Mouse (Mus musculus) forebrain, embryonic 10.5 days (tissue): ENCODE measurements around the gene Scai. TPM values are rescaled to one million over a fixed set of nuclear protein-coding genes. Genes with fewer than 3 reads are reported as not detected.
"Not testable (repeated sequence)": the region's sequence is repeated elsewhere in the genome, so short reads cannot be mapped to it uniquely, and the experiment has no call there.

ENCODE experiments used
- DNase-seq: peaks from one replicate; pipeline ENCODE4 v3.0.0-alpha.2; 2017; ENCODE audit warnings: low spot score; ENCODE audit errors: extremely low spot score
- H3K27ac ChIP-seq: fragments of 300-500 bp; sonication (generic); 2 replicates; pipeline ENCODE4 v1.5.1; 2016; ENCODE audit warnings: mild to moderate bottlenecking
- H3K27me3 ChIP-seq: fragments of 300-500 bp; sonication (generic); 2 replicates; pipeline ENCODE4 v1.6.1; 2016; ENCODE audit warnings: mild to moderate bottlenecking; ENCODE audit not compliant: poor library complexity, severe bottlenecking
- H3K36me3 ChIP-seq: fragments of 300-500 bp; sonication (generic); replicated peaks from 2 replicates; pipeline ENCODE4 v1.6.1; 2016; ENCODE audit warnings: mild to moderate bottlenecking, moderate library complexity
- H3K4me1 ChIP-seq: fragments of 300-500 bp; sonication (generic); 2 replicates; pipeline ENCODE4 v1.6.1; 2016
- H3K4me3 ChIP-seq: fragments of 300-500 bp; sonication (generic); 2 replicates; pipeline ENCODE4 v1.5.1; 2016; ENCODE audit warnings: mild to moderate bottlenecking, moderate library complexity
- H3K9me3 ChIP-seq: fragments of 300-500 bp; sonication (generic); 2 replicates; pipeline ENCODE4 v1.6.1; 2016; ENCODE audit warnings: mild to moderate bottlenecking, moderate library complexity
- WGBS: fragments of 180-500 bp; shearing (Covaris S2); methylation state at CpG from one replicate; pipeline ENCODE4 v1.1.7; 2016; 5-methylcytosine and 5-hydroxymethylcytosine counted together
- polyA plus RNA-seq: library from polyadenylated mRNA; unstranded; fragments of >200 nt; fragmentation: Nextera tagmentation; extraction: Ambion mirVana; gene quantifications from 2 replicates; pipeline ENCODE4 v1.2.1, GENCODE M21; 2016

Gene Scai
- polyA plus RNA-seq, 1 experiment from 2014 or later, result 10.4 TPM

GRCm38 (mm10) chr2:39114093-39114492 lies 76.4 kb downstream of the Scai start:
- no peaks in the 10 kb centered on the region for H3K9me3 ChIP-seq
- H3K27me3 ChIP-seq, result no peaks in the 10 kb centered on the region
- no peaks in the 10 kb centered on the region for H3K4me1 ChIP-seq
- 96% methylated on average over 7 of the region's 7 CpGs for WGBS
- H3K36me3 ChIP-seq, result peaks cover 75% of the 10 kb centered on the region
- H3K27ac ChIP-seq, result no peak overlapping the region
- no peak for DNase-seq
- no peak overlapping the region for H3K4me3 ChIP-seq

GRCm38 (mm10) chr2:39110514-39110913 lies 80.0 kb downstream of the Scai start:
- Histone ChIP-seq H3K27ac (no peak overlapping the region), H3K9me3 (no peaks in the 10 kb centered on the region), H3K4me3 (no peak overlapping the region), H3K36me3 (peaks cover 71% of the 10 kb centered on the region), H3K27me3 (no peaks in the 10 kb centered on the region), H3K4me1 (no peaks in the 10 kb centered on the region)
- DNase-seq, result no peak

- not testable (repeated sequence) for H3K27ac ChIP-seq, H3K9me3 ChIP-seq, H3K27me3 ChIP-seq, H3K4me1 ChIP-seq, H3K4me3 ChIP-seq, DNase-seq
- H3K36me3 ChIP-seq, result peaks cover 75% of the 10 kb centered on the region
These were observed 80.8 kb downstream of the Scai start for GRCm38 (mm10) chr2:39109712-39110111.

GRCm38 (mm10) chr2:39099951-39100350 lies 90.6 kb downstream of the Scai start:
- not testable (repeated sequence) for H3K4me3 ChIP-seq, H3K4me1 ChIP-seq, H3K27ac ChIP-seq, H3K27me3 ChIP-seq, H3K9me3 ChIP-seq, DNase-seq
- H3K36me3 ChIP-seq, result peaks cover 62% of the 10 kb centered on the region
- 98% methylated on average over 1 of the region's 1 CpGs for WGBS

GRCm38 (mm10) chr2:39097993-39098392 lies 92.5 kb downstream of the Scai start:
- Histone ChIP-seq H3K36me3 (peaks cover 56% of the 10 kb centered on the region), H3K27ac (no peak overlapping the region), H3K9me3 (no peaks in the 10 kb centered on the region; the same call in 1 of the 2 replicates), H3K4me3 (no peak overlapping the region), H3K4me1 (no peaks in the 10 kb centered on the region), H3K27me3 (no peaks in the 10 kb centered on the region)
- no peak for DNase-seq

GRCm38 (mm10) chr2:39091966-39092365 lies 98.6 kb downstream of the Scai start:
- Histone ChIP-seq H3K36me3 (peaks cover 49% of the 10 kb centered on the region), H3K4me1 (no peaks in the 10 kb centered on the region), H3K27ac (no peak overlapping the region), H3K4me3 (no peak overlapping the region), H3K9me3 (no peaks in the 10 kb centered on the region), H3K27me3 (no peaks in the 10 kb centered on the region)
- 88% methylated on average over 1 of the region's 1 CpGs for WGBS
- DNase-seq, result no peak

GRCm38 (mm10) chr2:39082706-39083105 lies 107.8 kb downstream of the Scai start:
- 90% methylated on average over 3 of the region's 3 CpGs for WGBS
- H3K4me3 ChIP-seq, result no peak overlapping the region
- DNase-seq, result no peak
- peaks cover 75% of the 10 kb centered on the region for H3K36me3 ChIP-seq
- H3K27ac ChIP-seq, result no peak overlapping the region
- no peaks in the 10 kb centered on the region for H3K9me3 ChIP-seq
- H3K4me1 ChIP-seq, result no peaks in the 10 kb centered on the region
- no peaks in the 10 kb centered on the region for H3K27me3 ChIP-seq

- Histone ChIP-seq H3K27me3 (no peaks in the 10 kb centered on the region), H3K27ac (no peak overlapping the region), H3K9me3 (no peaks in the 10 kb centered on the region), H3K4me1 (0 out of 2 replicates have a peak, but pooled peaks cover 6% of the 10 kb centered on the region), H3K4me3 (no peak overlapping the region), H3K36me3 (no peaks in the 10 kb centered on the region)
- DNase-seq, result no peak
These were observed 119.9 kb downstream of the Scai start for GRCm38 (mm10) chr2:39070666-39071065.

- 72% methylated on average over 1 of the region's 1 CpGs for WGBS
- H3K9me3 ChIP-seq, result no peaks in the 10 kb centered on the region
- DNase-seq, result no peak
- H3K36me3 ChIP-seq, result no peaks in the 10 kb centered on the region
- peaks cover 18% of the 10 kb centered on the region for H3K4me1 ChIP-seq
- no peak overlapping the region for H3K4me3 ChIP-seq
- H3K27ac ChIP-seq, result no peak overlapping the region
- H3K27me3 ChIP-seq, result no peaks in the 10 kb centered on the region
These were observed 121.4 kb downstream of the Scai start for GRCm38 (mm10) chr2:39069096-39069495.

- peak within 1 kb of the TSS; percentile 94 for H3K27ac ChIP-seq
- H3K9me3 ChIP-seq, result no peaks in the 10 kb centered on the region
- DNase-seq, result peak; percentile 88
- peak within 1 kb of the TSS; percentile 82 for H3K4me3 ChIP-seq
- H3K4me1 ChIP-seq, result peaks cover 20% of the 10 kb centered on the region
- H3K36me3 ChIP-seq, result peaks cover 26% of the 10 kb centered on the region
- WGBS, result under 1% methylated on average over 50 of the region's 50 CpGs
- no peaks in the 10 kb centered on the region for H3K27me3 ChIP-seq
These were observed 125.0 kb downstream of the Scai start, which contains the start of gene Golga1 for GRCm38 (mm10) chr2:39065400-39065987. Gene Golga1 (minus strand): TSS chr2:39065541.

- H3K4me1 ChIP-seq, result peaks cover 20% of the 10 kb centered on the region
- no peaks in the 10 kb centered on the region for H3K9me3 ChIP-seq
- H3K27me3 ChIP-seq, result no peaks in the 10 kb centered on the region
- no peak for DNase-seq
- peak overlapping the region; percentile 94 for H3K27ac ChIP-seq
- H3K36me3 ChIP-seq, result peaks cover 32% of the 10 kb centered on the region
- peak overlapping the region; percentile 82 for H3K4me3 ChIP-seq
- 8% methylated on average over 25 of the region's 25 CpGs for WGBS
These were observed 125.7 kb downstream of the Scai start for GRCm38 (mm10) chr2:39064687-39065399.

GRCm38 (mm10) chr2:39048515-39048914 lies 142.0 kb downstream of the Scai start:
- H3K36me3 ChIP-seq, result peaks cover 98% of the 10 kb centered on the region
- no peak overlapping the region for H3K27ac ChIP-seq
- no peak overlapping the region for H3K4me3 ChIP-seq
- no peaks in the 10 kb centered on the region for H3K4me1 ChIP-seq
- H3K27me3 ChIP-seq, result no peaks in the 10 kb centered on the region
- no peak for DNase-seq
- 96% methylated on average over 1 of the region's 1 CpGs for WGBS
- no peaks in the 10 kb centered on the region for H3K9me3 ChIP-seq

- DNase-seq, result no peak
- H3K27ac ChIP-seq, result no peak overlapping the region
- no peaks in the 10 kb centered on the region for H3K9me3 ChIP-seq
- no peaks in the 10 kb centered on the region for H3K4me1 ChIP-seq
- no peak overlapping the region for H3K4me3 ChIP-seq
- WGBS, result 92% methylated on average over 1 of the region's 1 CpGs
- no peaks in the 10 kb centered on the region for H3K27me3 ChIP-seq
- H3K36me3 ChIP-seq, result peaks cover 85% of the 10 kb centered on the region
These were observed 150.3 kb downstream of the Scai start for GRCm38 (mm10) chr2:39040215-39040614.
